Mouse (Mus musculus) midbrain, embryonic 15.5 days (tissue): Measurements from ENCODE around the gene Prlhr. TPM values are rescaled to one million over a fixed set of nuclear protein-coding genes. Genes with fewer than 3 reads are reported as not detected.

Source experiments
- polyA plus RNA-seq: library from polyadenylated mRNA; unstranded; fragments of >200 nt; fragmentation: Nextera tagmentation; extraction: Ambion mirVana; gene quantifications from 2 replicates; pipeline ENCODE4 v1.2.1, GENCODE M21; 2015

Gene Prlhr
- polyA plus RNA-seq, 1 experiment from 2014 or later: 0.72 TPM

Other genes with a start within 250 kb of the Prlhr start
- gene Fam204a, start 241.6 kb downstream of the Prlhr start, polyA plus RNA-seq: 66.8 and 71.7 TPM in 2 replicates
- 23.0 and 24.9 TPM in 2 replicates for gene Cacul1, start 112.7 kb upstream of the Prlhr start, polyA plus RNA-seq